Mouse (Mus musculus) splenic B cell, adult 2 months (primary cell): ENCODE data around the gene CN725425.

Source experiments
- DNase-seq: peaks from one replicate; pipeline ENCODE4 v3.0.0-alpha.2; 2011; ENCODE audit warnings: low read depth, low spot score
- H3K27me3 ChIP-seq: 2 replicates; pipeline ENCODE4 v1.6.1; 2012; ENCODE audit warnings: mild to moderate bottlenecking, low read length, moderate library complexity, mixed read lengths; ENCODE audit not compliant: control insufficient read depth, poor library complexity, insufficient read depth, severe bottlenecking
- H3K36me3 ChIP-seq: 2 replicates; pipeline ENCODE4 v1.6.1; 2012; ENCODE audit warnings: mild to moderate bottlenecking, low read length, moderate library complexity, mixed read lengths; ENCODE audit not compliant: control insufficient read depth, poor library complexity, insufficient read depth, severe bottlenecking

CN725425 gene

GRCm38 (mm10) chr15:91260578-91260977 lies 61.3 kb downstream of the CN725425 start:
- Histone ChIP-seq H3K27me3 (no peaks in the 10 kb centered on the region), H3K36me3 (no peaks in the 10 kb centered on the region)
- no peak for DNase-seq

DNA sequence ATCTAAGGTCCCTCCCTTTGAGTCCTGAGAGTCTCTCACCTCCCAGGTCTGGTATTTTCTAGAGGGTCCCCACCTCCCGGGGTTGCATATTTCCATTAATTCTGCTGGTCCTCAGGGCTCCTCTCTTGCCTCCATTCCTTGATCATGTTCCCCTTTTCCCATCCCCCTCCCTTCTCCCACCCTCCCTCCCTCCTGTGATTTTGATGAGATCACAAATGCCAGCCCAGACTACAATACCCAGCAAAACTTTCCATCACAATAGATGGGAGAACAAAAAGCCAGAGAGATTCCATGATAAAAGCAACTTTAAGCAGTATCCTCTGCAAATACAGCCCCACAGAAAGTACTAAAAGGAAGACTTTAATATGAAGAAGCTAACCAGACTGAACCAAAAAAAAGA lies 64.6 kb downstream of the CN725425 start:
- DNase-seq: no peak

DNA sequence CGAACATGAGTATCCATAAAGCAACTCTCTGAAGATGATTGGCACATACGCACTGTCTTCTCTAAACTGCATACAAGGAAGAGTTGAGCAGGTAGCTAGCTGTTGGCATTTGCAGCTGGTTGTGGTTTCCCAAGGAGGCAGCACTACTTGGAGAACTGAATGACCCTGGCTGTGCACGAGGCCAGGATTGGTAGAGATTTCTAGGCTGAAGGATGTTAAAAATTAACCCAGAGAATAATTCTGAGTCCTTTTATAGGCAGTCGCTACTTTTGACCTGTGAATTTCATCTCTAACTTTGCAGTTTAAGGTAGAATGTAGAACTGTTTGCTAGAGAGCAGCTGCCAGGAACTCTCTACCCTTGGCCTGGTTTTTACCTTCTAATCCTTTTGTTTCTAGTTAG lies 69.2 kb downstream of the CN725425 start:
- no peak for DNase-seq
- H3K27me3 ChIP-seq: no peaks in the 10 kb centered on the region
- H3K36me3 ChIP-seq: no peaks in the 10 kb centered on the region

More for the DNA sequence above, 64.6 kb downstream of the CN725425 start:
- H3K36me3 ChIP-seq: no peaks in the 10 kb centered on the region
- H3K27me3 ChIP-seq: no peaks in the 10 kb centered on the region

- DNase-seq: no peak
- no peaks in the 10 kb centered on the region for H3K27me3 ChIP-seq
- H3K36me3 ChIP-seq: no peaks in the 10 kb centered on the region
These were observed 76.7 kb downstream of the CN725425 start for GRCm38 (mm10) chr15:91275961-91276360.

GRCm38 (mm10) chr15:91279571-91279970 lies 80.3 kb downstream of the CN725425 start:
- no peaks in the 10 kb centered on the region for H3K36me3 ChIP-seq
- no peaks in the 10 kb centered on the region for H3K27me3 ChIP-seq
- no peak for DNase-seq

DNA sequence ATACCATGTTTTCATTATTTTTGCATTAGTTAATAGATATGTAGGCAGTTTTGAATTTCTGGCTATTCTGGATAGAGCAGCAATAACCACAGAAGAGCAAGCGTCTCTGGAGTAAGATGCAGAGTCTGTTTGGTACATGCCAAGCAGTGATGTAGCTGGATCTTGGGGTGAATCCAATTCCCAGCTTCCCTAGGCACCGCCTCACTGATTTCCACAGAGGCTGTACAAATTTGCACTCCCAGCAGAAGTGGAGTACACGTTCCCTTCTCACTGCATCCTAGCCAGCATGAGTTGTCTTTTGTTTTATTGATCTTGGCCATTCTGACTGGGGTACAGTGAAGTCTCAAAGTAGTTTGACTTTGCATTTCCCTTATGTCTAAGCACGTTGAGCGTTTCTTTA lies 82.2 kb downstream of the CN725425 start:
- no peak for DNase-seq
- H3K36me3 ChIP-seq: no peaks in the 10 kb centered on the region
- no peaks in the 10 kb centered on the region for H3K27me3 ChIP-seq

GRCm38 (mm10) chr15:91282822-91283221 lies 83.5 kb downstream of the CN725425 start:
- no peaks in the 10 kb centered on the region for H3K36me3 ChIP-seq
- no peak for DNase-seq
- H3K27me3 ChIP-seq: no peaks in the 10 kb centered on the region

DNA sequence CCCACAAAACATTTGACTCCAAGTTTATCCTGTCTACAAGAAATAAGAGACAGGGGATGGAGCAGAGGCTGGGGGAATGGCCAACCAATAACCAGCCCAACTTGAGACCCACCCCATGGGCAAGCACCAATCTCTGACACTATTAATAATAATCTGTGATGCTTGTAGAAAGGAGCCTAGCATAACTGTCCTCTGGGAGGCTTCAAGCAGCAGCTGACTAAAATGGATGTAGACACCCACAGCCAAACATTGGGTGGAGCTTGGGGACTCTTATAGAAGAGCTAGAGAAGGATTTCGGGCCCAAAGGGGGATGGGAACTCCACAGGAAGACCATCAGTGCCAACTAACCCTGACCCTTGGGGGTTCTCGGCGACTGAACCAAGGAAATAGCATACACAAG lies 84.1 kb downstream of the CN725425 start:
- DNase-seq: no peak
- H3K36me3 ChIP-seq: no peaks in the 10 kb centered on the region
- H3K27me3 ChIP-seq: no peaks in the 10 kb centered on the region

GRCm38 (mm10) chr15:91299319-91299835 lies 100.1 kb downstream of the CN725425 start:
- DNase-seq: no peak
- Histone ChIP-seq H3K27me3 (no peaks in the 10 kb centered on the region), H3K36me3 (no peaks in the 10 kb centered on the region)

GRCm38 (mm10) chr15:91301366-91301765 lies 102.1 kb downstream of the CN725425 start:
- Histone ChIP-seq H3K27me3 (no peaks in the 10 kb centered on the region), H3K36me3 (no peaks in the 10 kb centered on the region)
- DNase-seq: peak; percentile 71

GRCm38 (mm10) chr15:91304296-91304852 lies 105.1 kb downstream of the CN725425 start:
- no peaks in the 10 kb centered on the region for H3K27me3 ChIP-seq
- peak; percentile 7 for DNase-seq
- no peaks in the 10 kb centered on the region for H3K36me3 ChIP-seq
